Mouse (Mus musculus): ENCODE measurements around the gene Ei24. TPM values are rescaled to one million over a fixed set of nuclear protein-coding genes. Genes with fewer than 3 reads are reported as not detected.

Ei24 gene
- polyA plus RNA-seq, 1 experiment = 94.1 TPM

- Histone ChIP-seq H3K4me3 (ENCODE audit: insufficient read depth, low read depth, low read length) (no peak overlapping the region), H3K27ac (ENCODE audit: insufficient read depth, low read depth, low read length) (no peak overlapping the region), H3K36me3 (ENCODE audit: control insufficient read depth, insufficient read depth, low read length) (peaks cover 11% of the 10 kb centered on the region), H3K27me3 (replicated peaks; ENCODE audit: control insufficient read depth, insufficient read depth, low read length) (no peaks in the 10 kb centered on the region), H3K4me1 (ENCODE audit: control insufficient read depth, insufficient read depth, low read length) (peaks cover 10% of the 10 kb centered on the region)
- TF ChIP-seq CTCF (conservative IDR thresholded peaks at IDR 0.05; ENCODE audit: insufficient read depth, insufficient read length, low read depth, low read length) (no peak), POLR2A (IDR thresholded peaks at IDR 0.05; ENCODE audit: low read depth, low read length) (no peak)
- DNase-seq = no peak
- 63% methylated on average over 2 of the region's 2 CpGs for WGBS
Observed at GRCm38 (mm10) chr9:36794487-36794886, 2.7 kb downstream of the Ei24 start.

DNA sequence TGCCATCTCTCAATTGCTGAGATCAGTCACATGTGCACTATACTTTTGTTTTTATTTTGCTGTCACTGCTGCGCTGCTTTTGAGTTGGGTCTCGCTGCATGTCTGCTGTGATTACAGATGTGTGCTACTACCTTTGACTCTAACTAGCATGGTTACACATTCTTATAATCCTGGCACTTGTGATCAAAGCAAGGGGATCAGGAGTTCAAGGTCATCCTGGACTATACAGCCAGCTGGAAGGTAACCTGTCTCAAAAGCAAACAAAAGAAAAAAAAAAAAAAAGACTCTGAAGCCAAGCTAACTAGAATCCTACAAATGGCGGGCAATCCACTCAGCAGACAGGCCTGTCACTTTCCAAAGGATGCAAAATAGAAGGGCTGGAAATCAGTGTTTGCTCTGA, 5.0 kb downstream of the Ei24 start:
- TF ChIP-seq CTCF (conservative IDR thresholded peaks at IDR 0.05; ENCODE audit: insufficient read depth, insufficient read length, low read depth, low read length) (no peak), POLR2A (IDR thresholded peaks at IDR 0.05; ENCODE audit: low read depth, low read length) (no peak)
- no peak for DNase-seq
- no peak overlapping the region for H3K4me3 ChIP-seq (ENCODE audit: insufficient read depth, low read depth, low read length)
- no peaks in the 10 kb centered on the region for H3K27me3 ChIP-seq (replicated peaks; ENCODE audit: control insufficient read depth, insufficient read depth, low read length)
- H3K27ac ChIP-seq (ENCODE audit: insufficient read depth, low read depth, low read length) = no peak overlapping the region
- H3K4me1 ChIP-seq (ENCODE audit: control insufficient read depth, insufficient read depth, low read length) = peaks cover 7% of the 10 kb centered on the region
- H3K36me3 ChIP-seq (ENCODE audit: control insufficient read depth, insufficient read depth, low read length) = peaks cover 12% of the 10 kb centered on the region
- WGBS = 86% methylated on average over 3 of the region's 3 CpGs

DNA sequence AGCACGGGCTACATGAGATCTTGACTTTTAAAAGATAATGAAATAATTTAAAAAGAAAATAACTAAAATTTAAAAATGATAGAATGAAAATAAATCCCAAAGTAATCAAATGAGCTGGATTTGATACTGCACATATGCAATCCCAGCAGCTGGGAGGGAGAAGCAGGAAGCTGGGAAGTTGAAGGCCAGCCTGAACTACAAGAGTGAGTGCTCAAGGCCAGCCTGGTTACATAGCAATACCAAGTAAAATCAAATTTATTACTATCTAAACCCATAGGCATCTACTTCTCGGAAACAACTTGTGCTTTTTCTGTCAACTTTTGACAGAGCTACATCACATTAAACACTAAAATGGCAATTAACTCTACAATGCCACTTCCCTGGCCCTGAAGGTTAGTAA, 13.3 kb downstream of the Ei24 start:
- no peak for TF ChIP-seq POLR2A (IDR thresholded peaks at IDR 0.05; ENCODE audit: low read depth, low read length)
- TF ChIP-seq CTCF (conservative IDR thresholded peaks at IDR 0.05; ENCODE audit: insufficient read depth, insufficient read length, low read depth, low read length) = no peak
- H3K36me3 ChIP-seq (ENCODE audit: control insufficient read depth, insufficient read depth, low read length) = peaks cover 15% of the 10 kb centered on the region
- no peaks in the 10 kb centered on the region for H3K4me1 ChIP-seq (ENCODE audit: control insufficient read depth, insufficient read depth, low read length)

DNA sequence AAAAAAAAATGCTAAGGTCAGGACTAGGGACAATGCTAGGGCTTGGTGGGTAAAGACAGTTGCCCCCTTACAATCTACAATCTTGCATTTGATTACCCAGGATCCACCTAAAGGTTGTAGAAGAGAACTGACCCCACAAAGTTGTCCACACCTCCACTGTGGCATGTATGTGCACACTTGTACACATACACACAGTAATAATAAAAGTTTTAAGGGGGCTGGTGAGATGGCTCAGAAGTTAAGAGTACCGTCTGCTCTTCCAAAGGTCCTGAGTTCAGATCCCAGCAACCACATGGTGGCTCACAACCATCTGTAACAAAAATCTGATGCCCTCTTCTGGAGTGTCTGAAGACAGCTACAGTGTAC, 28.2 kb downstream of the Ei24 start:
- no peak overlapping the region; the same call in 1 of the 2 replicates for H3K4me3 ChIP-seq (ENCODE audit: insufficient read depth, low read depth, low read length)
- WGBS = 90% methylated on average over 1 of the region's 1 CpGs

More for the DNA sequence above, 13.3 kb downstream of the Ei24 start:
- Histone ChIP-seq H3K4me3 (ENCODE audit: insufficient read depth, low read depth, low read length) (no peak overlapping the region), H3K27ac (ENCODE audit: insufficient read depth, low read depth, low read length) (no peak overlapping the region), H3K27me3 (replicated peaks; ENCODE audit: control insufficient read depth, insufficient read depth, low read length) (no peaks in the 10 kb centered on the region)
- WGBS = 74% methylated on average over 2 of the region's 2 CpGs
- DNase-seq = no peak

GRCm38 (mm10) chr9:36768156-36769047, 28.8 kb downstream of the Ei24 start:
- peak overlapping the region; percentile 95 for H3K4me3 ChIP-seq (ENCODE audit: insufficient read depth, low read depth, low read length)
- peaks cover 1% of the 10 kb centered on the region for H3K36me3 ChIP-seq (ENCODE audit: control insufficient read depth, insufficient read depth, low read length)
- 8% methylated on average over 25 of the region's 25 CpGs for WGBS
- peak overlapping the region; percentile 84 for H3K27ac ChIP-seq (ENCODE audit: insufficient read depth, low read depth, low read length)
- TF ChIP-seq CTCF (conservative IDR thresholded peaks at IDR 0.05; ENCODE audit: insufficient read depth, insufficient read length, low read depth, low read length) (no peak), POLR2A (IDR thresholded peaks at IDR 0.05; ENCODE audit: low read depth, low read length) (no peak)
- no peaks in the 10 kb centered on the region for H3K27me3 ChIP-seq (replicated peaks; ENCODE audit: control insufficient read depth, insufficient read depth, low read length)
- H3K4me1 ChIP-seq (ENCODE audit: control insufficient read depth, insufficient read depth, low read length) = peaks cover 3% of the 10 kb centered on the region; the same call in 1 of the 2 replicates
- DNase-seq = no peak

More for the DNA sequence above, 28.2 kb downstream of the Ei24 start:
- no peaks in the 10 kb centered on the region for H3K27me3 ChIP-seq (replicated peaks; ENCODE audit: control insufficient read depth, insufficient read depth, low read length)
- DNase-seq = no peak
- no peak overlapping the region for H3K27ac ChIP-seq (ENCODE audit: insufficient read depth, low read depth, low read length)
- peaks cover 3% of the 10 kb centered on the region; the same call in 1 of the 2 replicates for H3K4me1 ChIP-seq (ENCODE audit: control insufficient read depth, insufficient read depth, low read length)
- TF ChIP-seq POLR2A (IDR thresholded peaks at IDR 0.05; ENCODE audit: low read depth, low read length) = no peak
- no peak for TF ChIP-seq CTCF (conservative IDR thresholded peaks at IDR 0.05; ENCODE audit: insufficient read depth, insufficient read length, low read depth, low read length)
- H3K36me3 ChIP-seq (ENCODE audit: control insufficient read depth, insufficient read depth, low read length) = no peaks in the 10 kb centered on the region; the same call in 1 of the 2 replicates

DNA sequence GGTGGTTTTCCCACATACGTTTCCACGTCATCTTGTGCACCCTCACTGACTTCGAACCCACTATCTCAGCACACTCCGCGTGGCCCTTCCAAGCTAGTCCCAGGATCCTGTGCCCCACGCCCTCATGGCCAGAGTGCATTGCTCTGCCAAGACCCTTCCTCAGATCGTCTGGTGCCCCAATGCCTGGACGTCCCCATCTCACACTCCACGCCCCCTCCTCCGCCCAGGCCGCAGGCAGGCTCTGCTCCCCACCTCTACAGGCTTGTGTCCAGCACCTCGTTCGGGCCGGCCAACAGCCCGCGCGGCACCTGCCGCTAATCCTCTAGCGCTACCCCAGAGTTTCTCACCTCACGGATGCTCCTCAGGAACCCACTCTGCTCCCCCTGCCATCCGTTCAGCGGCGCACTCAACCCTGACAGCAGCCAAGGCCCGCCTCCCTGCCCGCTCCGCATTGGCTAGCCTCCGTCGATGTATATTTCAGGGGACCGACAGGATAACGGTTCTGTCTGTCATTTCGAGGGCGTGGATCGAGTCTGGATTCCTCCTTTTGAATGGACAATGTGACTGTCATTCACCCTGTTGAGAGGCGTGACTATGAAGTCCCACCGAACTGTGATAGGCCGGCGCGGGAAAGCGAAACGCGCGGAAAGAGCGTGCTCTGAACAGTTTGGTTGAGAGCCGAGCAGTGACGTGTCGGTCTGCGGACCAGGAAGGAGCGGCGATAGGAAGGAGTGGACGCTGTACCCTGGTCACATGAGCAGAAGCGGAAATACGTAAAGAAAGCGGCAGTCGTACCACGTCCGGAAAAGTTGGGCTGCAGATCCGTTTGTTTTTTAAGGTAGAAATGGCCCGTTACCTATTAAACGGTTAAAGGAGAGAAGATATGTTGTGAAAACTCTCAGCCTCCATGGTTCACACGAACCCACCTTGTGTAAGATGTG, 29.7 kb downstream of the Ei24 start, which contains the start of gene Stt3a:
Gene Stt3a, minus strand, starts transcription at position 477 of the 941 bp plus-strand sequence.
- H3K27ac ChIP-seq (ENCODE audit: insufficient read depth, low read depth, low read length) = peak within 1 kb of the TSS; percentile 84
- peaks cover 2% of the 10 kb centered on the region for H3K36me3 ChIP-seq (ENCODE audit: control insufficient read depth, insufficient read depth, low read length)
- peaks cover 3% of the 10 kb centered on the region; the same call in 1 of the 2 replicates for H3K4me1 ChIP-seq (ENCODE audit: control insufficient read depth, insufficient read depth, low read length)
- TF ChIP-seq CTCF (conservative IDR thresholded peaks at IDR 0.05; ENCODE audit: insufficient read depth, insufficient read length, low read depth, low read length) (no peak), POLR2A (IDR thresholded peaks at IDR 0.05; ENCODE audit: low read depth, low read length) (peak; percentile 15)
- H3K4me3 ChIP-seq (ENCODE audit: insufficient read depth, low read depth, low read length) = peak within 1 kb of the TSS; percentile 95
- peak; percentile 100 for DNase-seq
- no peaks in the 10 kb centered on the region for H3K27me3 ChIP-seq (replicated peaks; ENCODE audit: control insufficient read depth, insufficient read depth, low read length)
- under 1% methylated on average over 60 of the region's 60 CpGs for WGBS
